Mouse (Mus musculus) spleen, adult 2 months (tissue): ENCODE measurements at regions not wholly inside any gene's neighbourhood (a gene's known extent, or its start where the extent isn't known, plus 50 kb on each side); places are given as distances from the start of the nearest gene placed in this dataset.

ENCODE experiments used
- DNase-seq, 2 experiments: peaks; one replicate each; pipeline versions ENCODE4 v3.0.0 to v3.0.0-alpha.2; 2012 to 2021; ENCODE audit warnings: low spot score in 2 of 2, low read depth in 1 of 2
- H3K27ac ChIP-seq: fragments of 200-500 bp; 2 replicates; pipeline ENCODE4 v1.5.1; 2012; ENCODE audit warnings: low read length, inconsistent platforms; ENCODE audit not compliant: insufficient read depth
- H3K27me3 ChIP-seq: fragments of 200-500 bp; 2 replicates; pipeline ENCODE4 v1.6.1; 2012; ENCODE audit warnings: mild to moderate bottlenecking, moderate library complexity, low read length, inconsistent platforms; ENCODE audit not compliant: control insufficient read depth, insufficient read depth
- H3K36me3 ChIP-seq: fragments of 200-500 bp; 2 replicates; pipeline ENCODE4 v1.6.1; 2012; ENCODE audit warnings: mild to moderate bottlenecking, low read length, inconsistent platforms; ENCODE audit not compliant: control insufficient read depth, insufficient read depth
- H3K4me1 ChIP-seq: fragments of 200-500 bp; 2 replicates; pipeline ENCODE4 v1.6.1; 2011; ENCODE audit warnings: inconsistent platforms; ENCODE audit not compliant: control insufficient read depth, insufficient read depth, insufficient read length
- H3K4me3 ChIP-seq: fragments of 200-500 bp; 2 replicates; pipeline ENCODE4 v1.5.1; 2011; ENCODE audit warnings: mild to moderate bottlenecking, inconsistent platforms; ENCODE audit not compliant: insufficient read depth, insufficient read length; ENCODE audit errors: extremely low read depth
- CTCF ChIP-seq: fragments of 200-500 bp; IDR thresholded peaks from 2 replicates; pipeline ENCODE4 v1.5.1; 2011; ENCODE audit warnings: mild to moderate bottlenecking, inconsistent platforms; ENCODE audit not compliant: insufficient read depth, insufficient read length, insufficient replicate concordance; ENCODE audit errors: extremely low read depth
- POLR2A ChIP-seq: fragments of 200-500 bp; IDR thresholded peaks from 2 replicates; pipeline ENCODE4 v1.6.1; 2011; ENCODE audit warnings: low read depth, low read length, inconsistent platforms
- WGBS: fragments of 180-500 bp; shearing (Covaris S2); methylation state at CpG from one replicate; pipeline ENCODE4 v1.1.7; 2018; 5-methylcytosine and 5-hydroxymethylcytosine counted together

DNA sequence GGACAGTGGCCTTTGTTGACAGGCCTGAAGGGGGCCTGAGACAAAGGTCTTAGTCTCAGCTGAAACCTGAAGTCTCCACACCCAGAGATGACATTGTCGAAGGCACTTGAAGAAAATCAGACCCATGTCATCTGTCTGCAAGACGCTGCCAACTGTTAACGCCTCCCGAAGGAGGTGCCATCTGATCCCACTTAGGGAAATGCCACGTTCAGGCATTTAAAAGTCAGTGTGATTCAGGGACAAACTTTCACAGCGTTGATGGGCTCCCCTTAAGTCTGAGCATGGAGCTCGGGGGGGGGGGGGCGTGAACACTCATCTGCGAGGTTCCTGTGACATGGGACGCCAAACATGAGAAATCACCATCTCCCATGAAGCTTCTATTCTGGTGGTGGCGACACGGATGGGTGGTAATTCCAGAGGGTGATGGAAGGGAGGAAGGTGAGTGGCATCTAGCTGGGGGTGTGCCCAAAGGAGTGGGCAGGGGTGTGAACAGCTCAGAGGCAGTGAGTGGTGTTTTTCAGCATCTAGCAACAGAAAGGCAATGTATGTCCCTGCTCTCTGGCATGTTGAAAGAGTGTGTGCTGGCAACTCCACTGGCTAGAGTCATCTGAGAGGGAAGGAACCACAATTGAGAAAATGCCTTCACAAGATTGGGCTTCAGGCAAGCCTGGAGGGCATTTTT is 102.9 kb downstream of the Matn1 start:
- WGBS: 63% methylated on average over 12 of the region's 12 CpGs
- no peak overlapping the region for H3K27ac ChIP-seq
- no peak for DNase-seq
- H3K4me1 ChIP-seq: no peaks in the 10 kb centered on the region
- H3K4me3 ChIP-seq: no peak overlapping the region
- no peaks in the 10 kb centered on the region for H3K36me3 ChIP-seq
- TF ChIP-seq CTCF: no peak
- no peak for TF ChIP-seq POLR2A
- H3K27me3 ChIP-seq: no peaks in the 10 kb centered on the region

DNA sequence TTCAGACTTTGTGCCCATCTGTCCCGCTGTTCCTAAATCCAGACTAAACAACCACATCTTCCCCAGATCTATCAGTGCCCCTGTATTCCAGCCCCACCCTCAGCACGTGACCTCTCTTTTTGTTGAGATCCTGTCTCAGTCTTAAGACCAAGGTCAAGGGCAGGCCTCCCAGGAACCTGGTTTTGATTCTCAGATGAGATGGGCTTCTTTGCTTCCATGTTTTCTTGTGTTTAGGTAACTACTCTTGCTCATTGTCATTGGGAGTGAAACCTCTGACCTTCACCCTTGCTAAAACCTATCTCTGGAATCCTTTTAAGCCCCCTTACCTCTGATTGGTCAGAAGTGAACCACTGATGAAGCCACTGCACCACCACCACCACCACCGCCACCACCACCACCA is 112.1 kb downstream of the Matn1 start:
- WGBS: 87% methylated on average over 3 of the region's 3 CpGs
- DNase-seq: no peak
- Histone ChIP-seq H3K27ac (no peak overlapping the region), H3K4me3 (no peak overlapping the region), H3K27me3 (no peaks in the 10 kb centered on the region), H3K4me1 (no peaks in the 10 kb centered on the region), H3K36me3 (no peaks in the 10 kb centered on the region)
- TF ChIP-seq POLR2A (no peak), CTCF (no peak)

DNA sequence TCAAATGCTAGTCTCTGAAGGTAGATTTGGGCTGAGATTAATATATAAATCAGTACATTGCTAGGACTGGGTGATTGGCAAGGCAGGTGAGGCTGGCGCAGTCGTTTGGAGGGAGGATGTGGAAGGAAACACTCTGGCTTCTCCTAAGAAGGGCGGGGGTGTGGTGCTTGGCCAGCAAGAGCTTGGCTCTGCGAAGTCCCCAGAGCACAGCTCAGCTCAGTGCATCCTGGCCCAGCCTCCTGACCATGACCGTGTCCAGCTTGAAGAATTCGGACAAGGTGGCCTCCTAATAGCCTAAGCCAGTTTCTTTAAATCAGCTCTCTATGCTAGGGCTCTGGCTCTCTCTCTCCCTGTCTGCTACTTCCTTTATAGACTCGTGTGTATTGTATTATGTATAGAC is 115.4 kb downstream of the Matn1 start:
- 56% methylated on average over 7 of the region's 7 CpGs for WGBS
- Histone ChIP-seq H3K27ac (no peak overlapping the region), H3K27me3 (no peaks in the 10 kb centered on the region), H3K4me1 (no peaks in the 10 kb centered on the region), H3K36me3 (no peaks in the 10 kb centered on the region), H3K4me3 (no peak overlapping the region)
- TF ChIP-seq POLR2A (no peak), CTCF (no peak)
- DNase-seq: no peak

DNA sequence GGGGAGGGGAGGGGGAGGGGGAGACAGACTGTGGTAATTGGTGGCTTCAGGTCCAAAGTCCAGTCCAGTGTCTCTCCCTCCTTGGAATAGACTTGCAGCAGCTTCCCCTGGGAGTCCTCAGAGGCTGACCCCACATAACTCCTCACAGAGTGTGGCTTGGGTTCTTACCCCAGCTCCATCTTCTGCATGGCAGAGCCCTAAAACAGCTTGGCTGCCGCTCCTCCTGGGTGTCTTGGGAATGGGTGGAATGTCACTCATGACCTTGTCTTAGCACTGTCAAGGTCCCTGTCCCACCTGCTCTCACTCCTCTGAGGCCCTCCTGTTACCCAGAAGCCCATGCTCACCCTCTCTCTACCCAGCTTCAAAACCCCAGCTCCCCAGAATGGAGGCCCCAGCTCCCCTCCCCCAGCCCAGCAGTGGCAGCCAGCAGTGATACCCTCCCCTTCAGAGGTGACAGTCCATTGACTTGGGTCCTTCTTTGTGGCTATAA is 116.1 kb downstream of the Matn1 start:
- no peak for DNase-seq
- no peaks in the 10 kb centered on the region for H3K4me1 ChIP-seq
- H3K27me3 ChIP-seq: no peaks in the 10 kb centered on the region
- H3K36me3 ChIP-seq: no peaks in the 10 kb centered on the region
- TF ChIP-seq CTCF (no peak), POLR2A (no peak)
- H3K27ac ChIP-seq: no peak overlapping the region
- no peak overlapping the region for H3K4me3 ChIP-seq
- 67% methylated on average over 1 of the region's 1 CpGs for WGBS

DNA sequence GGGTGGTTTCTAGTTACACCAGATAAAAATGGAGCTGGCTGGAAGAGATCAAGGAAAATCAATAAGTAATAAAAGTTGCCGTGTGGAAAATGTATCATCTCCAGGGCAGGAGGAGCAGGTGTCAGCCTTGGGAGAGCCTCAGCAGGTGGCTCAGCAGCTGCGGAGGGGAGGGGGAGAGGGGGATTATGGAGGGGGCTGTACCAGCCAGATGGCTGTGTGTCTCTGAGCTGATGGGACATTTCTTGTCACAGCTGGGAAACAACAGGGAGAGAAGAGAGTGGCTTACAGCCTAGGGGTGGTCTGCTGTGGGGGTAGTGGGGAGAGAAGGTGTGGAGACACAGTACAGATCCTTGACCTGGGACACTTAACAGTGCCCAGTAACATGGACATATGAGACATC is 116.5 kb downstream of the Matn1 start:
- H3K27ac ChIP-seq: no peak overlapping the region
- no peak overlapping the region for H3K4me3 ChIP-seq
- TF ChIP-seq POLR2A (no peak), CTCF (no peak)
- no peaks in the 10 kb centered on the region for H3K36me3 ChIP-seq
- H3K27me3 ChIP-seq: no peaks in the 10 kb centered on the region
- H3K4me1 ChIP-seq: no peaks in the 10 kb centered on the region
- no peak for DNase-seq
- WGBS: 38% methylated on average over 2 of the region's 2 CpGs

DNA sequence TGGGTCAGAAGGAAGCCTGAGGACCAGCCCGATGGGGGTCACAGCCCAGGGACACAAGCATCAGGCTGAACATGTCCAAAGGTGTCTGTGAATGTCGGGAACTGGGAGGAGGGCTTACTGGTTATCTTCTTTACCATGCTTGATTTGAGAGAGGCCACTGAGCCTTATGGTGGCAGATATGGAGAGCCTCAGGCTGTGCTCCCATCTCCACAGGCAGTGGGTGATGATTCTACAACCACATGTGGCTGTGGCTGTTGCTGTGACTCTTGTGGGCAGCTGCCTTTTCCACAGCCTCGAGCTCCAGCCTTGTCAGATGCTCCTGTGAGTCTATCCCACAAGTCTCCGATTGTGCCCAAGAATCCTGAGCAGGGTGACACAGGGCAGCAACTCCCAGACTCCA is 118.4 kb downstream of the Matn1 start:
- WGBS: 79% methylated on average over 4 of the region's 4 CpGs
- Histone ChIP-seq H3K27ac (no peak overlapping the region), H3K4me3 (no peak overlapping the region), H3K4me1 (no peaks in the 10 kb centered on the region), H3K36me3 (no peaks in the 10 kb centered on the region), H3K27me3 (no peaks in the 10 kb centered on the region)
- TF ChIP-seq POLR2A (no peak), CTCF (no peak)
- no peak for DNase-seq

DNA sequence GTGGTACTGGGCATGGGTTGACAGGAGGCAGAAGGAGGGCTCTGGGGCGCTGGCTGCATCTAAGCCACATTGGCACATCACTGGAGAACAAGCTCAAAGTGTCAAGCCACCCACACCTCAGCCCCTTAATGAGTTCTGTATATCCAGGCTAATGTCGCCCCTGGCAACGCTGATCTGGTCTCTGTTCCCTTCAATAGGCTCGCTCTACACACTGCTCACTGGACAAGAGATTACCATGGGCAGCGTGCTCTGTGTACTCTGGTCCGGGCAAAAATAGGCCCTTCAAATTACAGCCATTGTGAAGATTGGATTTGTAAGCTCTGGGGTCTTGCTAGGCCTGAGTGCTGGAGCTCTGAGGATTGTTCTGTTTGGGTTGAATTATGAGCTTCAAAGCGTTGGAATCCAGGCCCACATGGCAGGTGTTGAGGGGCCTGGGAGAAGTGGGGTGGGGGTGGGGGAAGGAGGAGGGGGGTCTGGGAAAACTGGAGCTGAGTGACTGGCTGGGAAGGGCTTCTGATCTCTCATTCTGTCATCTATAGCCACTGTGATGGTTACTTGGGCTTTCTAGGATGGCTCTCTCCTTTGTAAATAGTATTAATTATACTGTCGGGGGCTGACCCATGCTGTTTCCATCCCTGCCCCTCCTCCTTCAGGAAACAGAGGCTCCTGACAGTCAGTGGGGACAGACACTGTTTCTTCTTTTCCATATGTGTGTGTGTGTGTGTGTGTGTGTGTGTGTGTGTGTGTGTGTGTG is 122.2 kb downstream of the Matn1 start:
- DNase-seq: no peak
- Histone ChIP-seq H3K4me3 (no peak overlapping the region), H3K4me1 (no peaks in the 10 kb centered on the region), H3K36me3 (no peaks in the 10 kb centered on the region), H3K27me3 (no peaks in the 10 kb centered on the region), H3K27ac (no peak overlapping the region)
- TF ChIP-seq POLR2A: no peak
- no peak for TF ChIP-seq CTCF
- 82% methylated on average over 8 of the region's 8 CpGs for WGBS
